Mouse (Mus musculus) heart, postnatal 25 days (tissue): ENCODE measurements around the gene Gm28048. TPM values are rescaled to one million over a fixed set of nuclear protein-coding genes. Genes with fewer than 3 reads are reported as not detected.

Source experiments
- DNase-seq: peaks from one replicate; pipeline ENCODE4 v3.0.0; 2022; ENCODE audit warnings: low spot score
- intact Hi-C: fragments of 180-260 bp; cut with DNase I; formaldehyde crosslinking; loops from one replicate; pipeline ENCODE4 v1.15.1; 2025
- total RNA-seq, 2 experiments: library from RNA; stranded (reverse); gene quantifications; 2 replicates each; pipeline ENCODE4 v1.2.3; 2021

Gm28048 gene
- total RNA-seq, 2 experiments from 2014 or later = 5.4 to 5.8 TPM

GRCm38 (mm10) chr11:22852510-22852909 is 129.4 kb downstream of the Gm28048 start:
- DNase-seq = no peak
- intact Hi-C loops = no loop called here

- no peak for DNase-seq
- intact Hi-C loops = no loop called here
Observed at GRCm38 (mm10) chr11:22851416-22851815, 130.5 kb downstream of the Gm28048 start.

GRCm38 (mm10) chr11:22850077-22850476 is 131.8 kb downstream of the Gm28048 start:
- no peak for DNase-seq
- intact Hi-C loops = no loop called here

GRCm38 (mm10) chr11:22848649-22849195 is 133.2 kb downstream of the Gm28048 start:
- intact Hi-C loops = loop anchor here (5.0 kb wide), 1 partner anchor 86 kb away; no protein-coding TSS in a partner anchor
- no peak for DNase-seq

GRCm38 (mm10) chr11:22847732-22848648 is 133.9 kb downstream of the Gm28048 start:
- no peak for DNase-seq
- intact Hi-C loops = loop anchor here (5.0 kb wide), 1 partner anchor 86 kb away; no protein-coding TSS in a partner anchor

GRCm38 (mm10) chr11:22846960-22847731 is 134.7 kb downstream of the Gm28048 start:
- intact Hi-C loops = loop anchor here (5.0 kb wide), 1 partner anchor 85 kb away; no protein-coding TSS in a partner anchor
- DNase-seq = no peak

- intact Hi-C loops = loop anchor here (5.0 kb wide), 1 partner anchor 84 kb away; no protein-coding TSS in a partner anchor
- no peak for DNase-seq
Observed at GRCm38 (mm10) chr11:22846093-22846835, 135.6 kb downstream of the Gm28048 start.

- intact Hi-C loops = loop anchor here (5.0 kb wide), 1 partner anchor 83 kb away; no protein-coding TSS in a partner anchor
Observed at GRCm38 (mm10) chr11:22844754-22845718, 136.9 kb downstream of the Gm28048 start.

GRCm38 (mm10) chr11:22839456-22839855 is 142.4 kb downstream of the Gm28048 start:
- intact Hi-C loops = no loop called here
- DNase-seq = no peak

More at GRCm38 (mm10) chr11:22844754-22845718, 136.9 kb downstream of the Gm28048 start:
- DNase-seq = no peak

- intact Hi-C loops = no loop called here
Observed at GRCm38 (mm10) chr11:22838361-22838760, 143.5 kb downstream of the Gm28048 start.

GRCm38 (mm10) chr11:22836269-22836668 is 145.6 kb downstream of the Gm28048 start:
- intact Hi-C loops = no loop called here
- no peak for DNase-seq

More at GRCm38 (mm10) chr11:22838361-22838760, 143.5 kb downstream of the Gm28048 start:
- DNase-seq = no peak

- DNase-seq = no peak
- intact Hi-C loops = no loop called here
Observed at GRCm38 (mm10) chr11:22832600-22832999, 149.3 kb downstream of the Gm28048 start.

GRCm38 (mm10) chr11:22831916-22832315 is 150.0 kb downstream of the Gm28048 start:
- no peak for DNase-seq
- intact Hi-C loops = no loop called here

GRCm38 (mm10) chr11:22830684-22831083 is 151.2 kb downstream of the Gm28048 start:
- DNase-seq = no peak

GRCm38 (mm10) chr11:22830179-22830611 is 151.7 kb downstream of the Gm28048 start:
- intact Hi-C loops = no loop called here
- no peak for DNase-seq

More at GRCm38 (mm10) chr11:22830684-22831083, 151.2 kb downstream of the Gm28048 start:
- intact Hi-C loops = no loop called here

GRCm38 (mm10) chr11:22828988-22829632 is 152.8 kb downstream of the Gm28048 start:
- intact Hi-C loops = no loop called here
- no peak for DNase-seq

- intact Hi-C loops = no loop called here
- DNase-seq = no peak
Observed at GRCm38 (mm10) chr11:22827514-22828080, 154.3 kb downstream of the Gm28048 start.
